Mouse (Mus musculus) heart, adult 2 months (tissue): ENCODE results near the gene Ddx28. TPM values are rescaled to one million over a fixed set of nuclear protein-coding genes. Genes with fewer than 3 reads are reported as not detected.
"Not testable (repeated sequence)": the region's sequence is repeated elsewhere in the genome, so short reads cannot be mapped to it uniquely, and the experiment has no call there.

Source experiments
- DNase-seq, 2 experiments: peaks; one replicate each; pipeline ENCODE4 v3.0.0; 2021
- H3K27ac ChIP-seq: fragments of 200-600 bp; 2 replicates; pipeline ENCODE4 v1.8.1; 2022
- H3K27me3 ChIP-seq: fragments of 200-500 bp; 2 replicates; pipeline ENCODE4 v1.6.1; 2012; ENCODE audit warnings: mild to moderate bottlenecking, low read length, inconsistent platforms, mixed read lengths; ENCODE audit not compliant: control insufficient read depth, insufficient read depth
- H3K36me3 ChIP-seq: fragments of 200-500 bp; 2 replicates; pipeline ENCODE4 v1.6.1; 2012; ENCODE audit warnings: low read length, inconsistent platforms; ENCODE audit not compliant: control insufficient read depth, insufficient read depth
- H3K4me1 ChIP-seq: fragments of 200-500 bp; 2 replicates; pipeline ENCODE4 v1.6.1; 2011; ENCODE audit warnings: low read length; ENCODE audit not compliant: control insufficient read depth, insufficient read depth
- H3K4me3 ChIP-seq: fragments of 200-600 bp; 2 replicates; pipeline ENCODE4 v1.8.1; 2022
- H3K79me2 ChIP-seq: fragments of 200-500 bp; replicated peaks from 2 replicates; pipeline ENCODE4 v1.6.1; 2012; ENCODE audit warnings: mild to moderate bottlenecking, inconsistent platforms, low read length, moderate library complexity, mixed read lengths; ENCODE audit not compliant: control insufficient read depth, insufficient read depth
- H3K9ac ChIP-seq: fragments of 200-500 bp; 2 replicates; pipeline ENCODE4 v1.6.1; 2012; ENCODE audit warnings: low read depth, mild to moderate bottlenecking, control low read depth, inconsistent platforms, low read length, mixed read lengths
- CTCF ChIP-seq: fragments of 200-600 bp; IDR thresholded peaks from 2 replicates; pipeline ENCODE4 v1.8.1; 2022; ENCODE audit warnings: antibody characterized with exemption, mild to moderate bottlenecking, moderate library complexity
- EP300 ChIP-seq: fragments of 200-500 bp; IDR thresholded peaks from 2 replicates; pipeline ENCODE4 v1.6.1; 2011; ENCODE audit warnings: low read depth, low read length, control low read depth; ENCODE audit not compliant: insufficient read depth
- POLR2A ChIP-seq: fragments of 200-500 bp; IDR thresholded peaks from 2 replicates; pipeline ENCODE4 v1.6.1; 2011; ENCODE audit warnings: mild to moderate bottlenecking, low read depth, low read length, control low read depth; ENCODE audit not compliant: insufficient read depth
- WGBS: fragments of 180-500 bp; shearing (Covaris S2); methylation state at CpG from one replicate; pipeline ENCODE4 v1.1.7; 2018; 5-methylcytosine and 5-hydroxymethylcytosine counted together
- intact Hi-C: fragments of 180-260 bp; cut with DNase I; formaldehyde crosslinking; loops from one replicate; pipeline ENCODE4 v1.15.1; 2025
- polyA plus RNA-seq: library from polyadenylated mRNA; depleted of rRNA; stranded (reverse); fragments of >200 nt; gene quantifications from 2 replicates; pipeline ENCODE4 v1.2.3, GENCODE M21; 2012
- total RNA-seq, 2 experiments: library from RNA; stranded (reverse); gene quantifications; 2 replicates each; pipeline ENCODE4 v1.2.3; 2021

Ddx28 gene
- total and polyA plus RNA-seq, 3 experiments = 5.7 to 10.0 (median 9.2) TPM

GRCm38 (mm10) chr8:106007891-106008290, 3.8 kb downstream of the Ddx28 start:
- 61% methylated on average over 3 of the region's 3 CpGs for WGBS
- DNase-seq, H3K4me3 ChIP-seq, H3K4me1 ChIP-seq, H3K36me3 ChIP-seq, H3K9ac ChIP-seq, H3K79me2 ChIP-seq, H3K27ac ChIP-seq, H3K27me3 ChIP-seq, intact Hi-C loops: not testable (repeated sequence)
- TF ChIP-seq CTCF = peak; percentile 39

GRCm38 (mm10) chr8:106007135-106007534, 4.5 kb downstream of the Ddx28 start:
- WGBS = 46% methylated on average over 3 of the region's 3 CpGs
- no peak overlapping the region for H3K4me3 ChIP-seq
- no peak overlapping the region for H3K9ac ChIP-seq
- intact Hi-C loops = no loop called here
- no peaks in the 10 kb centered on the region for H3K79me2 ChIP-seq
- DNase-seq = no peak
- no peaks in the 10 kb centered on the region for H3K27me3 ChIP-seq
- no peak overlapping the region for H3K27ac ChIP-seq
- H3K4me1 ChIP-seq = peaks cover 3% of the 10 kb centered on the region
- no peaks in the 10 kb centered on the region for H3K36me3 ChIP-seq
- TF ChIP-seq POLR2A (no peak), EP300 (no peak), CTCF (no peak)

- Histone ChIP-seq H3K79me2 (no peaks in the 10 kb centered on the region), H3K27me3 (no peaks in the 10 kb centered on the region), H3K4me1 (peaks cover 3% of the 10 kb centered on the region), H3K27ac (no peak overlapping the region), H3K4me3 (no peak overlapping the region), H3K9ac (no peak overlapping the region), H3K36me3 (no peaks in the 10 kb centered on the region)
- TF ChIP-seq EP300 (no peak), CTCF (peak; percentile 38)
- 89% methylated on average over 4 of the region's 4 CpGs for WGBS
- intact Hi-C loops = no loop called here
- no peak for DNase-seq
Observed at GRCm38 (mm10) chr8:106006413-106006812, 5.3 kb downstream of the Ddx28 start.

GRCm38 (mm10) chr8:106005875-106006274, 5.8 kb downstream of the Ddx28 start, which contains the start of gene Dpep2nb:
Dpep2nb (minus strand) TSS chr8:106005975.
- intact Hi-C loops = no loop called here
- no peak within 1 kb of the TSS for H3K9ac ChIP-seq
- 58% methylated on average over 4 of the region's 4 CpGs for WGBS

GRCm38 (mm10) chr8:106004538-106005207, 7.0 kb downstream of the Ddx28 start:
- H3K79me2 ChIP-seq = no peaks in the 10 kb centered on the region
- H3K9ac ChIP-seq = no peak overlapping the region
- H3K27ac ChIP-seq = no peak overlapping the region
- TF ChIP-seq EP300 (no peak), CTCF (no peak), POLR2A (no peak)
- intact Hi-C loops = no loop called here
- H3K4me3 ChIP-seq = no peak overlapping the region
- H3K4me1 ChIP-seq = no peaks in the 10 kb centered on the region
- no peak for DNase-seq
- H3K27me3 ChIP-seq = no peaks in the 10 kb centered on the region
- 60% methylated on average over 8 of the region's 8 CpGs for WGBS
- H3K36me3 ChIP-seq = no peaks in the 10 kb centered on the region

More at GRCm38 (mm10) chr8:106005875-106006274, 5.8 kb downstream of the Ddx28 start, which contains the start of gene Dpep2nb:
- Histone ChIP-seq H3K27me3 (no peaks in the 10 kb centered on the region), H3K4me1 (peaks cover 3% of the 10 kb centered on the region), H3K4me3 (no peak within 1 kb of the TSS), H3K27ac (no peak within 1 kb of the TSS), H3K36me3 (no peaks in the 10 kb centered on the region), H3K79me2 (no peaks in the 10 kb centered on the region)
- no peak for TF ChIP-seq CTCF
- no peak for TF ChIP-seq POLR2A
- TF ChIP-seq EP300 = no peak
- no peak for DNase-seq

GRCm38 (mm10) chr8:106001908-106002307, 9.8 kb downstream of the Ddx28 start:
- intact Hi-C loops = no loop called here
- H3K27ac ChIP-seq = no peak overlapping the region
- no peaks in the 10 kb centered on the region for H3K79me2 ChIP-seq
- 77% methylated on average over 4 of the region's 4 CpGs for WGBS
- H3K4me1 ChIP-seq = no peaks in the 10 kb centered on the region
- H3K36me3 ChIP-seq = no peaks in the 10 kb centered on the region
- H3K27me3 ChIP-seq = no peaks in the 10 kb centered on the region
- no peak for TF ChIP-seq POLR2A
- TF ChIP-seq CTCF = no peak
- no peak for TF ChIP-seq EP300
- DNase-seq = no peak
- H3K4me3 ChIP-seq = no peak overlapping the region
- H3K9ac ChIP-seq = no peak overlapping the region
